Mouse (Mus musculus) MEL (cell line): ENCODE data around the gene Gbe1. TPM values are rescaled to one million over a fixed set of nuclear protein-coding genes. Genes with fewer than 3 reads are reported as not detected.

ENCODE experiments used
- DNase-seq: peaks from one replicate; pipeline ENCODE4 v3.0.0; 2011; ENCODE audit warnings: low read depth, low spot score
- H3K27ac ChIP-seq: 2 replicates; pipeline ENCODE4 v1.5.1; 2012; ENCODE audit warnings: low read depth, mild to moderate bottlenecking, control low read depth, low read length, moderate library complexity; ENCODE audit not compliant: control insufficient read depth
- H3K27me3 ChIP-seq, 2 experiments: fragments of 150-350 bp in 1 of 2; sonication (generic) in 1 of 2; 2 replicates each; pipeline ENCODE4 v1.6.1; 2012; ENCODE audit warnings: low read length in 2 of 2, mild to moderate bottlenecking in 2 of 2, improper control_type of control experiment in 1 of 2, moderate library complexity in 1 of 2; ENCODE audit not compliant: insufficient read depth in 2 of 2, control insufficient read depth in 1 of 2
- H3K36me3 ChIP-seq, 2 experiments: 2 replicates each; pipeline ENCODE4 v1.6.1; 2012 to 2014; ENCODE audit warnings: low read length in 2 of 2, improper control_type of control experiment in 1 of 2, inconsistent platforms in 1 of 2, mild to moderate bottlenecking in 1 of 2; ENCODE audit not compliant: insufficient read depth in 2 of 2, control insufficient read depth in 1 of 2
- H3K4me1 ChIP-seq, 2 experiments: fragments of 150-350 bp in 1 of 2; sonication (generic) in 1 of 2; 2 replicates each; pipeline ENCODE4 v1.6.1; 2012; ENCODE audit warnings: low read length in 2 of 2, improper control_type of control experiment in 1 of 2, mild to moderate bottlenecking in 1 of 2; ENCODE audit not compliant: insufficient read depth in 2 of 2, control insufficient read depth in 1 of 2
- H3K4me3 ChIP-seq, 2 experiments: fragments of 150-350 bp in 1 of 2; sonication (generic) in 1 of 2; 2 replicates each; pipeline ENCODE4 v1.5.1; 2012; ENCODE audit warnings: low read depth in 2 of 2, low read length in 2 of 2, mild to moderate bottlenecking in 2 of 2, moderate library complexity in 2 of 2, control low read depth in 1 of 2, improper control_type of control experiment in 1 of 2; ENCODE audit not compliant: control insufficient read depth in 1 of 2, insufficient read depth in 1 of 2
- H3K79me2 ChIP-seq: 2 replicates; pipeline ENCODE4 v1.6.1; 2012; ENCODE audit warnings: mild to moderate bottlenecking, low read length, moderate library complexity; ENCODE audit not compliant: control insufficient read depth, poor library complexity, insufficient read depth
- H3K9ac ChIP-seq: 2 replicates; pipeline ENCODE4 v1.6.1; 2012; ENCODE audit warnings: low read depth, mild to moderate bottlenecking, control low read depth, low read length, moderate library complexity; ENCODE audit not compliant: control insufficient read depth, poor library complexity, severe bottlenecking
- H3K9me3 ChIP-seq: fragments of 150-350 bp; sonication (generic); replicated peaks from 2 replicates; pipeline ENCODE4 v1.6.1; 2012; ENCODE audit warnings: mild to moderate bottlenecking, low read length, improper control_type of control experiment, moderate library complexity; ENCODE audit not compliant: insufficient read depth
- BHLHE40 ChIP-seq: IDR thresholded peaks from 2 replicates; pipeline ENCODE4 v1.6.1; 2012; ENCODE audit warnings: low read depth, mild to moderate bottlenecking, inconsistent platforms, low read length, improper control_type of control experiment, borderline replicate concordance
- CHD1 ChIP-seq: IDR thresholded peaks from 2 replicates; pipeline ENCODE4 v1.6.1; 2012; ENCODE audit warnings: low read depth, mild to moderate bottlenecking, inconsistent platforms, low read length, improper control_type of control experiment
- CHD2 ChIP-seq: IDR thresholded peaks from 2 replicates; pipeline ENCODE4 v1.6.1; 2011; ENCODE audit warnings: low read length, improper control_type of control experiment
- CTCF ChIP-seq, 3 experiments: IDR thresholded peaks in 2 of 3; conservative IDR thresholded peaks in 1 of 3; 2 replicates each; pipeline ENCODE4 v1.5.1; 2011 to 2012; ENCODE audit warnings: low read length in 3 of 3, low read depth in 2 of 3, mild to moderate bottlenecking in 2 of 3, improper control_type of control experiment in 1 of 3, inconsistent platforms in 1 of 3, mixed read lengths in 1 of 3, moderate library complexity in 1 of 3; ENCODE audit not compliant: control insufficient read depth in 1 of 3, insufficient read depth in 1 of 3, poor library complexity in 1 of 3, severe bottlenecking in 1 of 3
- E2F4 ChIP-seq: IDR thresholded peaks from 2 replicates; pipeline ENCODE4 v1.6.1; 2011; ENCODE audit warnings: low read depth, low read length, improper control_type of control experiment, borderline replicate concordance
- ELF1 ChIP-seq: IDR thresholded peaks from 2 replicates; pipeline ENCODE4 v1.6.1; 2014; ENCODE audit warnings: low read depth, mild to moderate bottlenecking, inconsistent platforms, low read length, improper control_type of control experiment, moderate library complexity
- EP300 ChIP-seq, 2 experiments: IDR thresholded peaks; 2 replicates each; pipeline ENCODE4 v1.6.1; 2011; ENCODE audit warnings: improper control_type of control experiment in 2 of 2, low read length in 2 of 2, low read depth in 1 of 2, mild to moderate bottlenecking in 1 of 2
- GABPA ChIP-seq: IDR thresholded peaks from 2 replicates; pipeline ENCODE4 v1.6.1; 2012; ENCODE audit warnings: low read depth, mild to moderate bottlenecking, inconsistent platforms, low read length, improper control_type of control experiment, moderate library complexity
- HCFC1 ChIP-seq: IDR thresholded peaks from 2 replicates; pipeline ENCODE4 v1.6.1; 2012; ENCODE audit warnings: low read depth, mild to moderate bottlenecking, inconsistent platforms, low read length, improper control_type of control experiment, moderate library complexity
- JUND ChIP-seq: IDR thresholded peaks from 2 replicates; pipeline ENCODE4 v1.6.1; 2011; ENCODE audit warnings: low read depth, mild to moderate bottlenecking, improper control_type of control experiment, low read length
- KAT2A ChIP-seq: conservative IDR thresholded peaks from 2 replicates; pipeline ENCODE4 v1.6.1; 2012; ENCODE audit warnings: low read depth, low read length, improper control_type of control experiment, inconsistent platforms
- MAFK ChIP-seq: IDR thresholded peaks from 2 replicates; pipeline ENCODE4 v1.6.1; 2011; ENCODE audit warnings: low read depth, mild to moderate bottlenecking, low read length, improper control_type of control experiment, borderline replicate concordance
- MAX ChIP-seq: IDR thresholded peaks from 2 replicates; pipeline ENCODE4 v1.6.1; 2011; ENCODE audit warnings: low read length, improper control_type of control experiment
- MEF2A ChIP-seq: IDR thresholded peaks from 2 replicates; pipeline ENCODE4 v1.6.1; 2014; ENCODE audit warnings: low read depth, mild to moderate bottlenecking, inconsistent platforms, low read length, improper control_type of control experiment; ENCODE audit not compliant: poor library complexity, insufficient replicate concordance, severe bottlenecking; ENCODE audit errors: extremely low read depth
- MXI1 ChIP-seq: IDR thresholded peaks from 2 replicates; pipeline ENCODE4 v1.6.1; 2011; ENCODE audit warnings: mild to moderate bottlenecking, low read depth, low read length, improper control_type of control experiment
- MYB ChIP-seq: IDR thresholded peaks from 2 replicates; pipeline ENCODE4 v1.6.1; 2011; ENCODE audit warnings: mild to moderate bottlenecking, low read depth, low read length, improper control_type of control experiment
- MYC ChIP-seq: IDR thresholded peaks from 2 replicates; pipeline ENCODE4 v1.6.1; 2011; ENCODE audit warnings: low read depth, mild to moderate bottlenecking, low read length, improper control_type of control experiment, moderate library complexity
- NELFE ChIP-seq: IDR thresholded peaks from 2 replicates; pipeline ENCODE4 v1.6.1; 2011; ENCODE audit warnings: low read depth, low read length, improper control_type of control experiment
- NRF1 ChIP-seq: IDR thresholded peaks from 2 replicates; pipeline ENCODE4 v1.6.1; 2014; ENCODE audit warnings: low read depth, mild to moderate bottlenecking, inconsistent platforms, low read length, improper control_type of control experiment, moderate library complexity; ENCODE audit not compliant: poor library complexity, insufficient read depth, severe bottlenecking
- POLR2A ChIP-seq, 2 experiments: IDR thresholded peaks; 2 replicates each; pipeline ENCODE4 v1.6.1; 2011 to 2012; ENCODE audit warnings: low read length in 2 of 2, mild to moderate bottlenecking in 2 of 2, control low read depth in 1 of 2, improper control_type of control experiment in 1 of 2, low read depth in 1 of 2, moderate library complexity in 1 of 2; ENCODE audit not compliant: control insufficient read depth in 1 of 2, insufficient read depth in 1 of 2, poor library complexity in 1 of 2
- POLR2AphosphoS2 ChIP-seq: IDR thresholded peaks from 2 replicates; pipeline ENCODE4 v1.6.1; 2011; ENCODE audit warnings: low read length, improper control_type of control experiment
- POLR2AphosphoS5 ChIP-seq: IDR thresholded peaks from 2 replicates; pipeline ENCODE4 v1.6.1; 2012; ENCODE audit warnings: low read depth, borderline replicate concordance, mild to moderate bottlenecking, inconsistent platforms, low read length, moderate library complexity, mixed read lengths
- RAD21 ChIP-seq: IDR thresholded peaks from 2 replicates; pipeline ENCODE4 v1.6.1; 2011; ENCODE audit warnings: mild to moderate bottlenecking, low read depth, low read length, improper control_type of control experiment
- RCOR1 ChIP-seq: IDR thresholded peaks from 2 replicates; pipeline ENCODE4 v1.6.1; 2012; ENCODE audit warnings: low read depth, mild to moderate bottlenecking, inconsistent platforms, low read length, improper control_type of control experiment
- SIN3A ChIP-seq: IDR thresholded peaks from 2 replicates; pipeline ENCODE4 v1.6.1; 2012; ENCODE audit warnings: low read length, improper control_type of control experiment, inconsistent platforms
- SMC3 ChIP-seq: IDR thresholded peaks from 2 replicates; pipeline ENCODE4 v1.6.1; 2011; ENCODE audit warnings: low read depth, low read length, improper control_type of control experiment
- TAL1 ChIP-seq: IDR thresholded peaks from 2 replicates; pipeline ENCODE4 v1.6.1; 2012; ENCODE audit warnings: mild to moderate bottlenecking, inconsistent platforms, low read length, moderate library complexity, mixed read lengths
- TBP ChIP-seq: IDR thresholded peaks from 2 replicates; pipeline ENCODE4 v1.8.0; 2011; ENCODE audit warnings: low read depth, low read length, improper control_type of control experiment
- TCF12 ChIP-seq: IDR thresholded peaks from 2 replicates; pipeline ENCODE4 v1.6.1; 2014; ENCODE audit warnings: low read depth, mild to moderate bottlenecking, inconsistent platforms, low read length, improper control_type of control experiment, moderate library complexity
- UBTF ChIP-seq: IDR thresholded peaks from 2 replicates; pipeline ENCODE4 v1.6.1; 2012; ENCODE audit warnings: low read depth, mild to moderate bottlenecking, inconsistent platforms, low read length, improper control_type of control experiment, moderate library complexity, borderline replicate concordance; ENCODE audit not compliant: insufficient read depth
- USF1 ChIP-seq: IDR thresholded peaks from 2 replicates; pipeline ENCODE4 v1.6.1; 2014; ENCODE audit warnings: low read depth, mild to moderate bottlenecking, inconsistent platforms, low read length, improper control_type of control experiment, moderate library complexity
- USF2 ChIP-seq, 2 experiments: IDR thresholded peaks; 2 replicates each; pipeline ENCODE4 v1.6.1; 2011 to 2012; ENCODE audit warnings: improper control_type of control experiment in 2 of 2, low read length in 2 of 2, borderline replicate concordance in 1 of 2, inconsistent platforms in 1 of 2, low read depth in 1 of 2, mild to moderate bottlenecking in 1 of 2; ENCODE audit not compliant: insufficient read depth in 1 of 2
- ZC3H11A ChIP-seq: IDR thresholded peaks from 2 replicates; pipeline ENCODE4 v1.6.1; 2012; ENCODE audit warnings: low read depth, mild to moderate bottlenecking, inconsistent platforms, low read length, improper control_type of control experiment
- ZMIZ1 ChIP-seq: IDR thresholded peaks from 2 replicates; pipeline ENCODE4 v1.6.1; 2012; ENCODE audit warnings: low read depth, mild to moderate bottlenecking, inconsistent platforms, low read length, improper control_type of control experiment, moderate library complexity
- ZNF384 ChIP-seq: IDR thresholded peaks from 2 replicates; pipeline ENCODE4 v1.6.1; 2012; ENCODE audit warnings: low read depth, mild to moderate bottlenecking, inconsistent platforms, low read length, improper control_type of control experiment
- polyA plus RNA-seq, 2 experiments: library from polyadenylated mRNA; stranded (reverse) in 1 of 2; unstranded in 1 of 2; fragments of >175 nt in 1 of 2; fragments of >200 nt in 1 of 2; gene quantifications; 2 replicates each; pipeline versions ENCODE4 v1.2.1 to v1.2.4; 2012; ENCODE audit warnings: low replicate concordance in 2 of 2, low read depth in 1 of 2; ENCODE audit not compliant: insufficient read length in 2 of 2, insufficient read depth in 1 of 2, missing spikeins in 1 of 2
- total RNA-seq: library from RNA; depleted of rRNA; stranded (reverse); fragments of 300-350 nt; gene quantifications from 2 replicates; pipeline ENCODE4 v1.2.3, GENCODE M21; 2012; rRNA removed

The Gbe1 gene
- total RNA-seq, result 4.1 and 5.4 TPM in 2 replicates
- polyA plus RNA-seq, result 10 to 100 TPM in 1 of 2 experiments, not detected in 1; 12.0 TPM

GRCm38 (mm10) chr16:70313886-70314577, at the start of gene Gbe1:
TSS of gene Gbe1 (plus strand) at chr16:70313949.
- Histone ChIP-seq H3K79me2 (peaks cover 2% of the 10 kb centered on the region; the same call in 1 of the 2 replicates), H3K9me3 (no peaks in the 10 kb centered on the region), H3K27me3 (no peaks in the 10 kb centered on the region), H3K27ac (peak within 1 kb of the TSS; percentile 72), H3K4me3 (peak within 1 kb of the TSS; percentile 82 to 97), H3K36me3 (peaks cover 0 to 2% of the 10 kb centered on the region in 2 experiments; a peak in 1 of 4 replicates), H3K9ac (peak within 1 kb of the TSS; percentile 96), H3K4me1 (peaks cover 0 to 2% of the 10 kb centered on the region in 2 experiments; a peak in 1 of 4 replicates)
- DNase-seq, result peak; percentile 93
- peak; percentile 81 for TF ChIP-seq NELFE
- no peak; the same call in none of the 2 replicates for TF ChIP-seq ZMIZ1
- no peak for TF ChIP-seq ZNF384
- TF ChIP-seq USF2 (IDR thresholded peaks at IDR 0.05; ENCODE audit: borderline replicate concordance in 1 of 2, insufficient read depth in 1 of 2, low read depth in 1 of 2, low read length in 2 of 2), result no peak
- no peak for TF ChIP-seq SMC3
- no peak for TF ChIP-seq CTCF (IDR thresholded peaks at IDR 0.05 in 2 of 3, conservative IDR thresholded peaks at IDR 0.05 in 1 of 3; ENCODE audit: control insufficient read depth in 1 of 3, insufficient read depth in 1 of 3, low read depth in 2 of 3, low read length in 3 of 3, poor library complexity in 1 of 3, severe bottlenecking in 1 of 3)
- peak; percentile 85 to 94; a peak in 2 of 4 replicates for TF ChIP-seq POLR2A (IDR thresholded peaks at IDR 0.05; ENCODE audit: control insufficient read depth in 1 of 2, insufficient read depth in 1 of 2, low read depth in 1 of 2, low read length in 2 of 2, poor library complexity in 1 of 2)
- TF ChIP-seq CHD2, result no peak
- TF ChIP-seq POLR2AphosphoS5, result no peak
- no peak for TF ChIP-seq ZC3H11A
- TF ChIP-seq EP300 (IDR thresholded peaks at IDR 0.05; ENCODE audit: low read depth in 1 of 2, low read length in 2 of 2), result no peak
- TF ChIP-seq RAD21, result no peak
- TF ChIP-seq MXI1, result peak; percentile 55
- no peak for TF ChIP-seq MYC
- TF ChIP-seq HCFC1, result peak; percentile 63
- TF ChIP-seq MAX, result no peak; the same call in 1 of the 2 replicates
- TF ChIP-seq TBP, result 0 out of 2 replicates have a peak, but pooled peaks have one; percentile 36
- TF ChIP-seq MYB, result no peak
- TF ChIP-seq USF1, result no peak
- no peak for TF ChIP-seq KAT2A
- TF ChIP-seq SIN3A, result peak; percentile 44; the same call in 1 of the 2 replicates
- TF ChIP-seq POLR2AphosphoS2, result peak; percentile 42; the same call in 1 of the 2 replicates
- TF ChIP-seq UBTF, result peak; percentile 77; the same call in 1 of the 2 replicates
- TF ChIP-seq RCOR1, result no peak
- no peak for TF ChIP-seq BHLHE40
- 0 out of 2 replicates have a peak, but pooled peaks have one; percentile 17 for TF ChIP-seq CHD1
- no peak for TF ChIP-seq E2F4
- peak; percentile 65 for TF ChIP-seq NRF1
- TF ChIP-seq MEF2A, result no peak
- no peak for TF ChIP-seq JUND
- no peak for TF ChIP-seq GABPA
- peak; percentile 52; the same call in 1 of the 2 replicates for TF ChIP-seq TCF12
- peak; percentile 75 for TF ChIP-seq ELF1
- no peak for TF ChIP-seq MAFK
- TF ChIP-seq TAL1, result no peak
